Mouse (Mus musculus) kidney, embryonic 14.5 days (tissue): ENCODE results near the gene Neu3. TPM values are rescaled to one million over a fixed set of nuclear protein-coding genes. Genes with fewer than 3 reads are reported as not detected.

ENCODE experiments used
- polyA plus RNA-seq: library from polyadenylated mRNA; unstranded; fragments of >200 nt; fragmentation: Nextera tagmentation; extraction: Ambion mirVana; gene quantifications from 2 replicates; pipeline ENCODE4 v1.2.1, GENCODE M21; 2014

Neu3 gene
- polyA plus RNA-seq, 1 experiment from 2014 or later: 4.1 TPM

Other genes starting within 250 kb of the Neu3 start
- gene Tpbgl, start 201.3 kb downstream of the Neu3 start, polyA plus RNA-seq: 0.50 and 0.83 TPM in 2 replicates
- 0.90 and 1.2 TPM in 2 replicates for gene Slco2b1, start 117.1 kb downstream of the Neu3 start, polyA plus RNA-seq
- not detected in 2 replicates for gene Olfr520, start 98.1 kb downstream of the Neu3 start, polyA plus RNA-seq
- not detected in 2 replicates for gene Olfr521, start 64.9 kb downstream of the Neu3 start, polyA plus RNA-seq
- 0.43 and 0.47 TPM in 2 replicates for gene Xrra1, start 30.7 kb upstream of the Neu3 start, polyA plus RNA-seq
- 346 and 377 TPM in 2 replicates for gene Spcs2, start 35.0 kb upstream of the Neu3 start, polyA plus RNA-seq
- 7.3 and 8.2 TPM in 2 replicates for gene Rnf169, start 152.0 kb upstream of the Neu3 start, polyA plus RNA-seq
- 0.32 and 0.84 TPM in 2 replicates for gene Chrdl2, start 177.8 kb upstream of the Neu3 start, polyA plus RNA-seq